Mouse (Mus musculus): ENCODE results near the gene Qrich2. TPM values are rescaled to one million over a fixed set of nuclear protein-coding genes. Genes with fewer than 3 reads are reported as not detected.
A peak's percentile ranks its signal among the peaks of the same experiment; 100 is the strongest.

Gene Qrich2
- polyA plus RNA-seq, 1 experiment = 0.06 TPM

GRCm38 (mm10) chr11:116491338-116491737, 25.3 kb upstream of the Qrich2 start:
- Histone ChIP-seq H3K4me1 (ENCODE audit: control insufficient read depth, insufficient read depth, low read length) (peaks cover 2% of the 10 kb centered on the region; the same call in 1 of the 2 replicates), H3K27ac (ENCODE audit: insufficient read depth, low read length) (no peak overlapping the region), H3K4me3 (ENCODE audit: insufficient read depth, low read length) (no peak overlapping the region; the same call in 1 of the 2 replicates)
- TF ChIP-seq CTCF (IDR thresholded peaks at IDR 0.05; ENCODE audit: extremely low read depth, insufficient read depth, low read length) (no peak), POLR2A (IDR thresholded peaks at IDR 0.05; ENCODE audit: extremely low read depth, insufficient read depth, low read length) (no peak)

DNA sequence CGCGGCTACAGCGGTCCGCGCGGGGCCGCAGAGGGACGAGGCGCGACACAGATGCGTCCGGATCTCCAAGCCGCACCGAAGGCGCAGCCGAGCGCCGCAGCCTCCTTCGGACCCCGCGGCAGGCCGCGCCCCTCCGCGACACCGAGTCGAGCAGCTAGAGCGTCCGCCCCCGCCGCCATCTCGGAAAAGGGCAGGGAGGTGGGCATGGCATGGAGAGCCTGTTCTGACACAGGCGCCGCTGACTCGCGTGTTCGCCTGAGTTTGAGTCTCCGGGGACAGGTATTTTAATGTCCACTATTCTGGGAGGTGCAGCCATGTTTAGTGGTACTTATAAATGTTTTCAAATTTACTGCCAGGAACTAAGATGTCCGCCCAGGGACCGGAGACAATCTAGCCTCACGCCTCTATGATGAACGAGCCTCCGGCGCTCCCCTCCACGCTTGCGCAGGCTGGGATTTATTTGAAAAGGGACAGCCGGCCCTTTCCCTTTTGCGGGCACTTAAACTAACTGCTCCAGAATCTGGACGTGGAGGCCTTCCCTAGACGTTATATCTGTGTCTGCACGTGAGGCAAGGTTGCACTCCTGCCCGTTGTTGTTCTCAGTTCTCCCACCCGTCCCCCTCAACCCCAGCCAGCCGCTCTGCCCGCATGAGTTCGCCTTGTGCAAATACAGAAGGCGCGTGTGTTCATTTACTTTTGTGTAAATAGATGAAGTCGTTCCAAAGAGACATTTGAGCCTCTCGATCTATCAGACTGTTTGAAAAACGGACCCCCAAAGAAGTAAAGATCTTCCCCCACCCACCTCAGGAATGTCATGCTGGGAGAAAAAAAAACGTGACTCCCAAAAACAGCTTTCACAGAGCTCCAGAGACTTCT, 24.4 kb upstream of the Qrich2 start:
- no peak for TF ChIP-seq CTCF (IDR thresholded peaks at IDR 0.05; ENCODE audit: extremely low read depth, insufficient read depth, low read length)
- peak; percentile 81 for TF ChIP-seq POLR2A (IDR thresholded peaks at IDR 0.05; ENCODE audit: extremely low read depth, insufficient read depth, low read length)
- H3K4me3 ChIP-seq (ENCODE audit: insufficient read depth, low read length) = peak overlapping the region; percentile 72
- H3K4me1 ChIP-seq (ENCODE audit: control insufficient read depth, insufficient read depth, low read length) = peaks cover 2% of the 10 kb centered on the region; the same call in 1 of the 2 replicates
- H3K27ac ChIP-seq (ENCODE audit: insufficient read depth, low read length) = peak overlapping the region; percentile 94

DNA sequence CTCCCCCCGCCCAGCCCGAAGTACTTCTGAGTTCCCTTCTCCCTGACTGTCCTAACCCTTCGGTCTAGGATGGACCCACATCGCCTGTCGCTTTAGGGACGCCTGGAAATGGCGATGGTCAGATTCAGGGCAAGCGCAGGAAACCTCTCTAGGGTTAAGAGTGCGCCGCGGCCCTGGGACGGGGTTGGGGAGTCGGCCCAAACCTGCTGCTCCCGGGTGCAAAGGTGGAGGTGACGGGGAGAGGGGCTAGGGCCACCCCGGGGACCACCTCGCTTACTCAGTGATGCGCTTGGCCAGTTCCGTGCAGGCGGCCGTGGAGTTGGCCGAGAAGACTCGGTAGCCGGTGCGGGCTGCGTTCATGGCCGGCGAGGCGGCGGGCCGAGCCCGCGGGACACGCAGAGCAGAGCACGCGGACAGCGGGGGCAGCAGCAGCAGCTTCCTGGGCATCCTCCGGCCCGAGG, 23.8 kb upstream of the Qrich2 start:
- Histone ChIP-seq H3K4me3 (ENCODE audit: insufficient read depth, low read length) (peak overlapping the region; percentile 72), H3K27ac (ENCODE audit: insufficient read depth, low read length) (0 out of 2 replicates have a peak overlapping the region, but pooled peaks have one; percentile 24), H3K4me1 (ENCODE audit: control insufficient read depth, insufficient read depth, low read length) (peaks cover 2% of the 10 kb centered on the region; the same call in 1 of the 2 replicates)
- TF ChIP-seq CTCF (IDR thresholded peaks at IDR 0.05; ENCODE audit: extremely low read depth, insufficient read depth, low read length) = no peak
- TF ChIP-seq POLR2A (IDR thresholded peaks at IDR 0.05; ENCODE audit: extremely low read depth, insufficient read depth, low read length) = no peak

DNA sequence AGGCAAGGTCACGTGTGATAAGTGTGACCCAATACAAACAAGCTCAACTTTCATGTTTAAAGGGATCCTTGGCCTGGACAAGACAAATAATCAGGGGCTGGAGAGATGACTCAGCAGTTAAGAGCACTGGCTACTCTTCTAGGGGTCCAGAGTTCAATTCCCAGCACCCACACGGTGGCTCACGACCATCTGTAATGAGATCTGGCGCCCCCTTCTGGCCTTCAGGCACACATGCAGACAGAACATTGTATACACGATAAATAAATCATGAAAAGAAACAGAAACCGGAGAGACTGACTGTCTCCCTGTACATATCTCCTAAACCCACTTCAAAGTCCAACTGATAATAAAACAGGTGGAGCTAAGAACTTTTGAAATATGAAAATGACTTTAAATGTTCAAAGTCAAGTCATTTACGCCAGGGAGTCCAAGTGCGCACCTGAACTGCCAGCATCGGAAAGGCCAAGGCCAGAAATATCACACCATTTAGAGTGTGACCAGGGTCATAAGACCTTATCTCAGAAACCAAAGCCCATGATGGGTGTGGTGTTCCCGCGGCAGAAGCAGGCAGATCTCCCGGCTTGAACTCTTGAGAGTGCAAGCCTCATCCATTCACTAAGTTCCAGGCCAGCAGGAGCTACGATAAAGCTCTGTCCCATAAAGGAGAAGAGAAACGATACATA, 22.8 kb upstream of the Qrich2 start:
- peak; percentile 16; the same call in 1 of the 2 replicates for TF ChIP-seq CTCF (IDR thresholded peaks at IDR 0.05; ENCODE audit: extremely low read depth, insufficient read depth, low read length)
- no peak for TF ChIP-seq POLR2A (IDR thresholded peaks at IDR 0.05; ENCODE audit: extremely low read depth, insufficient read depth, low read length)
- peaks cover 2% of the 10 kb centered on the region; the same call in 1 of the 2 replicates for H3K4me1 ChIP-seq (ENCODE audit: control insufficient read depth, insufficient read depth, low read length)
- H3K4me3 ChIP-seq (ENCODE audit: insufficient read depth, low read length) = peak overlapping the region; percentile 72
- no peak overlapping the region for H3K27ac ChIP-seq (ENCODE audit: insufficient read depth, low read length)

GRCm38 (mm10) chr11:116488207-116488606, 22.2 kb upstream of the Qrich2 start:
- no peak for TF ChIP-seq POLR2A (IDR thresholded peaks at IDR 0.05; ENCODE audit: extremely low read depth, insufficient read depth, low read length)
- TF ChIP-seq CTCF (IDR thresholded peaks at IDR 0.05; ENCODE audit: extremely low read depth, insufficient read depth, low read length) = no peak
- Histone ChIP-seq H3K27ac (ENCODE audit: insufficient read depth, low read length) (no peak overlapping the region), H3K4me3 (ENCODE audit: insufficient read depth, low read length) (no peak overlapping the region), H3K4me1 (ENCODE audit: control insufficient read depth, insufficient read depth, low read length) (peaks cover 2% of the 10 kb centered on the region; the same call in 1 of the 2 replicates)

- Histone ChIP-seq H3K4me1 (ENCODE audit: control insufficient read depth, insufficient read depth, low read length) (peaks cover 2% of the 10 kb centered on the region; the same call in 1 of the 2 replicates), H3K27ac (ENCODE audit: insufficient read depth, low read length) (no peak overlapping the region), H3K4me3 (ENCODE audit: insufficient read depth, low read length) (no peak overlapping the region)
- no peak for TF ChIP-seq CTCF (IDR thresholded peaks at IDR 0.05; ENCODE audit: extremely low read depth, insufficient read depth, low read length)
- TF ChIP-seq POLR2A (IDR thresholded peaks at IDR 0.05; ENCODE audit: extremely low read depth, insufficient read depth, low read length) = no peak
Measured at GRCm38 (mm10) chr11:116484261-116484660, 18.2 kb upstream of the Qrich2 start.

GRCm38 (mm10) chr11:116481776-116482175, 15.7 kb upstream of the Qrich2 start:
- no peak overlapping the region for H3K4me3 ChIP-seq (ENCODE audit: insufficient read depth, low read length)
- H3K4me1 ChIP-seq (ENCODE audit: control insufficient read depth, insufficient read depth, low read length) = no peaks in the 10 kb centered on the region
- TF ChIP-seq CTCF (IDR thresholded peaks at IDR 0.05; ENCODE audit: extremely low read depth, insufficient read depth, low read length) (no peak), POLR2A (IDR thresholded peaks at IDR 0.05; ENCODE audit: extremely low read depth, insufficient read depth, low read length) (no peak)
- H3K27ac ChIP-seq (ENCODE audit: insufficient read depth, low read length) = no peak overlapping the region

GRCm38 (mm10) chr11:116480975-116481374, 14.9 kb upstream of the Qrich2 start:
- H3K4me1 ChIP-seq (ENCODE audit: control insufficient read depth, insufficient read depth, low read length) = peaks cover 1% of the 10 kb centered on the region; the same call in 1 of the 2 replicates
- TF ChIP-seq CTCF (IDR thresholded peaks at IDR 0.05; ENCODE audit: extremely low read depth, insufficient read depth, low read length) (no peak), POLR2A (IDR thresholded peaks at IDR 0.05; ENCODE audit: extremely low read depth, insufficient read depth, low read length) (no peak)
- no peak overlapping the region for H3K27ac ChIP-seq (ENCODE audit: insufficient read depth, low read length)

DNA sequence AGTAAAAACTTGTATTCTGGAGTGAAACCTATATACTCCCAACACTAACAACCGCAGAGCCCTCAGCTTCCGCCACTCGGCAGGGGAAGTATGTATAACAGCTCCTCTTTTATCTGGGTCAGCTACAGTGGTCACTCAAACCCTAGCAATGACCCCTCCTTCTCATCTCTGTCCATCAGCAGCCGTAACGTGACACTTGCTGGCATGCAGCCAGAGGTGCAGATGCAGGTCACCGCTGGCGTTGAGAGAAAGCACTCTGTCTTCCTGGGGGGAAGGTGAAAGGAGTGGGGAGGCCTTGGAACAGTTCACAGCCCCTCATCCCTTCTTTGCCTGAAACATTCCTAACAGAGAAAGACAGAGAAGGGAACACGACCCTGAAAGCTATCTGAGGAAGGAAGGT, 13.8 kb upstream of the Qrich2 start:
- no peak overlapping the region for H3K27ac ChIP-seq (ENCODE audit: insufficient read depth, low read length)
- TF ChIP-seq CTCF (IDR thresholded peaks at IDR 0.05; ENCODE audit: extremely low read depth, insufficient read depth, low read length) = no peak
- no peak for TF ChIP-seq POLR2A (IDR thresholded peaks at IDR 0.05; ENCODE audit: extremely low read depth, insufficient read depth, low read length)
- H3K4me1 ChIP-seq (ENCODE audit: control insufficient read depth, insufficient read depth, low read length) = peaks cover 3% of the 10 kb centered on the region; the same call in 1 of the 2 replicates
- no peak overlapping the region for H3K4me3 ChIP-seq (ENCODE audit: insufficient read depth, low read length)

More at GRCm38 (mm10) chr11:116480975-116481374, 14.9 kb upstream of the Qrich2 start:
- no peak overlapping the region for H3K4me3 ChIP-seq (ENCODE audit: insufficient read depth, low read length)

Data from cortical plate, adult 2 months (tissue).